ENCODE assay signal across 10 mouse cellular contexts in the genomic region with DNA sequence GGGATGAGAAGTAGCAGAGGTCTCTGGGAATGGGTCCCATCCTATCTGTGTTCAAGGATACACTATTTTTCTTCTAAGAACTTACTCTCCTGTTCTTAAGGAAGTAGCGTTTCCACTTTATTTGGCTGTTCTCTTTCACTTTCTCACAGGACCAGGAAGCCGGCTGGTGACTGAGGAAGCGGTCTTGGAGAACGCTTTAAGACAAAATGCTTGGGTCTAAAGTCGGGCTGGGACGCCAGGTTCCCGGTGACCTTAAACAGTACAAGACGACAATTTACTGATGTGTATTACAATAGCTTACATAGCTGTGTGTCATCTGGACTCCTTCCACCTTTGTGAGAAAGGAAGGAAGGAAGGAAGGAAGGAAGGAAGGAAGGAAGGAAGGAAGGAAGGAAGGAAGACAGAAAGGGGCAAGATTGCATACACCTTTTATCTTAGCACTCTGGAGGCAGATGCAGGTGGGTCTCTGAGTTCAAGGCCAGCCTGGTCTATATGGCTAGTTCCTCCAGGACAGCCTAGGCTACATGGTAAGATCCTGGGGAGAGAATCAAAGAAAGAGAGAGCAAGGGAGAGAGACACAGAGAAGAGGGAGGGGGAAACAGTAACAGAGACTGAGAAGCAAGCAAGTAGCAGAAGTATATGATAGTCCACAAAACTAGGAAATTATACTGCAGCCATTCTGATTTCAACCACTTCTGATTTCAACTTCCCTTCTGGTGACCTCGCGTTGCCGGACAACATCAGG. TPM values are rescaled to one million over a fixed set of nuclear protein-coding genes. Genes with fewer than 3 reads are reported as not detected.
DNase-seq lines count a peak whose midpoint lies in the region; ATAC-seq and TF ChIP-seq lines count a peak whose summit lies in the region.
"Had no signal": no experiment of that assay in that cellular context is flagged by ENCODE, and none has a peak within 500 bp of the region (broad histone marks: within the 10 kb centered on the region; RNA-seq: fewer than 3 reads in every experiment).

No protein-coding gene starts in this region.

- H3K27ac ChIP-seq in heart, embryonic 10.5 days: peak overlapping the region; percentile 91
- no peak overlapping the region for H3K27ac ChIP-seq in forebrain, embryonic 14.5 days (ENCODE audit: low read depth, low read length)
- H3K27ac ChIP-seq in liver, embryonic 15.5 days (replicated peaks): no peak overlapping the region

- no peaks in the 10 kb centered on the region for H3K9me3 ChIP-seq in heart, embryonic 10.5 days
- no peaks in the 10 kb centered on the region for H3K9me3 ChIP-seq in E14TG2a.4 (ENCODE audit: low read length)
- H3K9me3 ChIP-seq in forebrain, embryonic 14.5 days (replicated peaks; ENCODE audit: control insufficient read depth, low read length): no peaks in the 10 kb centered on the region
- H3K9me3 ChIP-seq in liver, embryonic 15.5 days (replicated peaks): no peaks in the 10 kb centered on the region

- no peak for TF ChIP-seq CTCF in E14TG2a.4 (conservative IDR thresholded peaks at IDR 0.05; ENCODE audit: low read length)

- H3K36me3 ChIP-seq in heart, embryonic 10.5 days: peaks cover 16% of the 10 kb centered on the region
- H3K36me3 ChIP-seq in E14TG2a.4 (ENCODE audit: insufficient read depth, low read length): no peaks in the 10 kb centered on the region
- peaks cover 15% of the 10 kb centered on the region for H3K36me3 ChIP-seq in forebrain, embryonic 14.5 days (ENCODE audit: control insufficient read depth, insufficient read depth, low read length)
- peaks cover 16% of the 10 kb centered on the region for H3K36me3 ChIP-seq in liver, embryonic 15.5 days (replicated peaks)

- peaks cover 8% of the 10 kb centered on the region for H3K4me1 ChIP-seq in heart, embryonic 10.5 days
- H3K4me1 ChIP-seq in E14TG2a.4 (replicated peaks; ENCODE audit: low read depth, low read length): peaks cover 28% of the 10 kb centered on the region
- peaks cover 3% of the 10 kb centered on the region; the same call in 1 of the 2 replicates for H3K4me1 ChIP-seq in forebrain, embryonic 14.5 days (ENCODE audit: control insufficient read depth, insufficient read depth, low read length)
- H3K4me1 ChIP-seq in liver, embryonic 15.5 days (replicated peaks): peaks cover 21% of the 10 kb centered on the region

- no peak for DNase-seq in heart, embryonic 10.5 days (ENCODE audit: low spot score)
- no peak for DNase-seq in heart, postnatal 14 days
- DNase-seq in forebrain, embryonic 14.5 days (ENCODE audit: low spot score): no peak
- DNase-seq in thymus, postnatal 25 days: no peak
- no peak for DNase-seq in yolk sac, embryonic 10.5 days (ENCODE audit: low spot score)
- no peak for DNase-seq in ovary, postnatal 36 days (ENCODE audit: low spot score)

- 69% methylated on average over 11 of the region's 11 CpGs for WGBS in heart, embryonic 10.5 days
- WGBS in forebrain, embryonic 14.5 days: 68% methylated on average over 11 of the region's 11 CpGs
- 58% methylated on average over 11 of the region's 11 CpGs for WGBS in liver, embryonic 15.5 days (ENCODE audit: insufficient replicate concordance)

- intact Hi-C loops in heart, postnatal 14 days (cut with DNase I): loop anchor here (5.0 kb wide), 2 partner anchors 94 to 229 kb away; a partner anchor contains a TSS

- peak overlapping the region; percentile 43; the same call in 1 of the 2 replicates for H3K9ac ChIP-seq in forebrain, embryonic 14.5 days (ENCODE audit: low read length)
- peak overlapping the region; percentile 65 for H3K9ac ChIP-seq in liver, embryonic 15.5 days

- H3K27me3 ChIP-seq in heart, embryonic 10.5 days (ENCODE audit: insufficient read depth, poor library complexity, severe bottlenecking): no peaks in the 10 kb centered on the region
- H3K27me3 ChIP-seq in E14TG2a.4 (ENCODE audit: insufficient read depth, low read length): peaks cover 15% of the 10 kb centered on the region
- H3K27me3 ChIP-seq in forebrain, embryonic 14.5 days (replicated peaks; ENCODE audit: control insufficient read depth, insufficient read depth, low read length): no peaks in the 10 kb centered on the region
- H3K27me3 ChIP-seq in liver, embryonic 15.5 days: no peaks in the 10 kb centered on the region

- peak overlapping the region; percentile 70 for H3K4me2 ChIP-seq in forebrain, embryonic 14.5 days (ENCODE audit: low read length)
- H3K4me2 ChIP-seq in liver, embryonic 15.5 days: peak overlapping the region; percentile 72

- peak overlapping the region; percentile 78 for H3K4me3 ChIP-seq in heart, embryonic 10.5 days
- peak overlapping the region; percentile 90 for H3K4me3 ChIP-seq in E14TG2a.4 (replicated peaks; ENCODE audit: low read length)
- peak overlapping the region; percentile 73 for H3K4me3 ChIP-seq in forebrain, embryonic 14.5 days (ENCODE audit: low read depth, low read length)
- H3K4me3 ChIP-seq in liver, embryonic 15.5 days (replicated peaks): peak overlapping the region; percentile 69

- ATAC-seq in forebrain, embryonic 14.5 days: peak; percentile 50
- ATAC-seq in liver, embryonic 15.5 days (ENCODE audit: insufficient read depth): peak; percentile 26

RNA-seq across cellular contexts. Expression of a gene that starts 0.6 kb away (rescaled TPM):
- 9.0 and 12.0 TPM in 2 replicates for polyA plus RNA-seq in heart, embryonic 10.5 days (2016; fragmentation: Nextera tagmentation; extraction: Ambion mirVana)
- total RNA-seq in heart, postnatal 14 days (2021): 1 to 10 TPM; 3.9 to 4.0 TPM
- 18.9 and 20.6 TPM in 2 replicates for polyA plus RNA-seq in forebrain, embryonic 14.5 days (2014; fragmentation: Nextera tagmentation; extraction: Ambion mirVana)
- polyA plus RNA-seq in liver, embryonic 15.5 days (2015; fragmentation: Nextera tagmentation; extraction: Ambion mirVana): 4.1 and 5.3 TPM in 2 replicates

RNA-seq across cellular contexts. Expression of a gene that starts 11.3 kb away (rescaled TPM):
- 0.70 TPM in 1 of 2 replicates, not detected in the other for polyA plus RNA-seq in heart, embryonic 10.5 days (2016; fragmentation: Nextera tagmentation; extraction: Ambion mirVana)
- total RNA-seq in heart, postnatal 14 days (2021): 1 to 10 TPM; 1.2 TPM
- 0.19 and 0.42 TPM in 2 replicates for polyA plus RNA-seq in forebrain, embryonic 14.5 days (2014; fragmentation: Nextera tagmentation; extraction: Ambion mirVana)
- polyA plus RNA-seq in liver, embryonic 15.5 days (2015; fragmentation: Nextera tagmentation; extraction: Ambion mirVana): 4.2 and 5.1 TPM in 2 replicates
- total RNA-seq: ES-E14 had no signal

RNA-seq across cellular contexts. Expression of a gene that starts 19.0 kb away (rescaled TPM):
- polyA plus RNA-seq in heart, embryonic 10.5 days (2016; fragmentation: Nextera tagmentation; extraction: Ambion mirVana): not detected in 2 replicates
- not detected for total RNA-seq in heart, postnatal 14 days (2021)
- not detected in 2 replicates for polyA plus RNA-seq in forebrain, embryonic 14.5 days (2014; fragmentation: Nextera tagmentation; extraction: Ambion mirVana)
- polyA plus RNA-seq in liver, embryonic 15.5 days (2015; fragmentation: Nextera tagmentation; extraction: Ambion mirVana): not detected in 2 replicates
- total RNA-seq: hematopoietic stem cell, adult 5-6 weeks had no signal

RNA-seq across cellular contexts. Expression of a gene that starts 36.7 kb away (rescaled TPM):
- polyA plus RNA-seq in heart, embryonic 10.5 days (2016; fragmentation: Nextera tagmentation; extraction: Ambion mirVana): not detected in 2 replicates
- not detected for total RNA-seq in heart, postnatal 14 days (2021)
- not detected in 2 replicates for polyA plus RNA-seq in forebrain, embryonic 14.5 days (2014; fragmentation: Nextera tagmentation; extraction: Ambion mirVana)
- 0.05 TPM in 1 of 2 replicates, not detected in the other for polyA plus RNA-seq in liver, embryonic 15.5 days (2015; fragmentation: Nextera tagmentation; extraction: Ambion mirVana)
- total RNA-seq: ES-E14; hematopoietic stem cell, adult 5-6 weeks had no signal

RNA-seq across cellular contexts. Expression of a gene that starts 41.1 kb away (rescaled TPM):
- polyA plus RNA-seq in heart, embryonic 10.5 days (2016; fragmentation: Nextera tagmentation; extraction: Ambion mirVana): 0.67 and 0.78 TPM in 2 replicates
- not detected for total RNA-seq in heart, postnatal 14 days (2021)
- not detected in 2 replicates for polyA plus RNA-seq in forebrain, embryonic 14.5 days (2014; fragmentation: Nextera tagmentation; extraction: Ambion mirVana)
- not detected in 2 replicates for polyA plus RNA-seq in liver, embryonic 15.5 days (2015; fragmentation: Nextera tagmentation; extraction: Ambion mirVana)
- total RNA-seq: hematopoietic stem cell, adult 5-6 weeks had no signal
